Mouse (Mus musculus) 3134 (cell line): ENCODE measurements around the gene Cd19.

Experiments used
- DNase-seq: peaks from one replicate; pipeline ENCODE4 v3.0.0-alpha.2; 2011; ENCODE audit warnings: low spot score; ENCODE audit not compliant: insufficient read length; ENCODE audit errors: extremely low read depth

The Cd19 gene

GRCm38 (mm10) chr7:126414725-126415124, at the start of gene Cd19:
TSS of gene Cd19 (minus strand) at chr7:126414889.
- DNase-seq, result no peak

GRCm38 (mm10) chr7:126464121-126464520, 49.4 kb upstream of the Cd19 start:
- no peak for DNase-seq

DNA sequence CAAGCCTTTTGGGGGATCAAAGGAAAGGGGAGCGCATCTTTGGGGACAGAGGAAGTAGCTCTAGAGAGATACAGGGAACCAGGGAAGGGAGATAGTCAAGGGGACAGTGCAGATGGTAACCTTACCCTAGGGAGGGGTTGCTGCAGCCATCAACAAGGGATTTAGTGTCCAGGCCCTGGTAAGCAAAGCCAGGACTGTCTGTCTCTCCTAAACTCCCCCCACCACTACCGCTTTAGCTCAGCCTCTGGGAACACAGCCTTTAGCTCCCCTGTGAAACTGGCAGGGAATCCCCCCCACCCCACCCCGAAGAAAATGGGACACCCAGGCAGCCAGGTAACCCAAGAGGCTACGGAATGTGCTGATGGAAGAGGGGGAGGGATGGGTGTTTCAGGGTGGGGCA, 48.9 kb upstream of the Cd19 start:
- DNase-seq, result no peak

GRCm38 (mm10) chr7:126463004-126463403, 48.3 kb upstream of the Cd19 start, which contains the start of gene Atp2a1:
TSS of gene Atp2a1 (minus strand) at chr7:126463108.
- no peak for DNase-seq

DNA sequence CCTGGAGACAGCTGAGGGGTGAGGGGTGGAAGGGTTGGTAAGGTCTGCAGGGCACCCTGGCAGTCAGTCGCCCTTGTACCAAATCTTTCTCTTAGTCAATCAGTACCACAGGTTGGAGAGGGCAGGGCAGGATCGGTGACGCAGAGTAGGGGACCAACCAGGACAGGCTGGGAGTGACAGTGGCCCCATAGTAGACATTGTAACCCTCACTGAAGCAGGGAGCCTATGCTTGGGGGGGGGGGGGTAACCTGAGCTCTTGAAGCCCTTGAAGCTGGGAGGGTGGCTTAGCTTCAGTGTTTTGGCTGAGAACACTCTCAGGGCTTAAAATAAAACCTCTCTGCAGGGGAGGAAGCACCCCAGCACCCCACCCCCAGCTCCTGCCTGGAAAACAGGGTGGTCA, 46.9 kb upstream of the Cd19 start:
- no peak for DNase-seq

- no peak for DNase-seq
These were observed 46.1 kb upstream of the Cd19 start for GRCm38 (mm10) chr7:126460623-126461399.

DNA sequence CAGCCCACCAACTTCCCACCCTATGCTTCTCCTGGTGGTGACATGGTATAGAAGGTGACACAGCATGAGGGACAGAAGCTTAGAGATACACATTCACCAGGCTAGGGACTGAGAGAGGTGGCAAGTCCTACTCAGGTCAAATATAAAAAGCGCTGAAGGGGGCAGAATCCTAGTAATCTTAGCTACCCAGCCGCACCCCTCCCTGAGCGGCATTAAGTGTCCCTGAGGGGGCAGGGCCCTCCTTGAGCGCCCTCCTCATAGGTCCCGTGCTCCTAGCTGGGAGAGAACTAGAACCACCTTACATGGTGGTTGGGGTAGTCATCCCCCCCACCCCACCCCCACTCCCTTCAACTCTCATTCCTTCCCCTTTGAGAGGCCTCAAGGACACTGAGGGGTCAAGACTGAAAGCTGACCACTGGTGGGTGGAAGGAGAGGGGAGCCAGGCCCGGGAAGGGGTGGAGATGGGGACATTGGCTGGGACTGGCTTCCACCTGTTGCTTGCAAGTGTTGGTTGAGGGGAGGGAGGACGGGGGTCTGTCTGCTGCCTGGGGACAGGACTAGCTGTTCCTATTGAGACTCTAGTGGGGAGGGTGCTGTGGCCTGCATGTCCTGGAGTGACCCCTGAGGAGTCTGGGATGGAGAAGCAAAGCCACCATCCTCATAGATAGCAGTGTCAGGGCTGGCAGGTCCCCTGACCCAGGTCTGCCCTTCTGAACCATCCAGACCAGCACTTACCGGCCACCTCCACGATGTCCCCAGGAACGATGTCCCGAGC, 44.3 kb upstream of the Cd19 start:
- DNase-seq, result no peak

- DNase-seq, result no peak
These were observed 43.5 kb upstream of the Cd19 start for GRCm38 (mm10) chr7:126458225-126458624.

DNA sequence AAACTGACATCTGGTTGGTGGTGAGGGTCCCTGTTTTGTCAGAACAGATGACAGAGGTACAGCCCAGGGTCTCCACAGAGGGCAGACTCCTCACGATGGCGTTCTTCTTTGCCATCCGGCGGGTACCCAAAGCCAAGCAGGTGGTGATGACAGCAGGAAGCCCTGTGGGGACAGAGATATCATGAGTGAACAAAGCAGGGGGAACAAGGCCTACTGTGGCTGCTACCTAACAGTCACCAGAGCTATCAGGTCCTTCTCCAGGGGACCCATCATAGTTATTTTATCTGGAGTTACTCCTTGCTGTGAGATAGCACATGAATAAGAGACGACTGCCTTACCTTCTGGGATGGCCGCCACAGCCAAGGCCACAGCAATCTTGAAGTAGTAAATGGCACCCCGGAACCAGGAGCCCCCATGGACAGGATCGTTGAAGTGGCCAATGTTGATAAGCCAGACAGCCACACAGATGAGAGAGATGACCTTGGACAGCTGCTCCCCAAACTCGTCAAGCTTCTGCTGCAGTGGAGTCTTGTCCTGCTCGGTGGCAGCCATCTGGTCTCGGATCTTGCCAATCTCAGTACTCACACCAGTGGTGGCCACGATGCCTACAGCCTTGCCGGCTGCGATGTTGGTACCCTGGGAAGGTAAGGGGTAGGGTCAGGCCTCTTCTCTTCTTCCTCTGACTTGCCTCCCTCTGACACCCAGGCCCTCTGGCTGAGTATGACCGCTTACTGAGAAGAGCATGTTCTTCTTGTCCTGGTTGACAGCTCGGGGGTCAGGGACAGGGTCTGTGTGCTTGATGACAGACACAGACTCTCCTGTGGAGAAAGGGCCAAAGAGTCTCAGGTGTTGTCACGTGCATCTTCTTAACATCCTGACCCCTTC, 41.9 kb upstream of the Cd19 start:
- no peak for DNase-seq

GRCm38 (mm10) chr7:126455242-126455641, 40.6 kb upstream of the Cd19 start:
- DNase-seq, result no peak

- DNase-seq, result no peak
These were observed 39.2 kb upstream of the Cd19 start for GRCm38 (mm10) chr7:126453861-126454260.

DNA sequence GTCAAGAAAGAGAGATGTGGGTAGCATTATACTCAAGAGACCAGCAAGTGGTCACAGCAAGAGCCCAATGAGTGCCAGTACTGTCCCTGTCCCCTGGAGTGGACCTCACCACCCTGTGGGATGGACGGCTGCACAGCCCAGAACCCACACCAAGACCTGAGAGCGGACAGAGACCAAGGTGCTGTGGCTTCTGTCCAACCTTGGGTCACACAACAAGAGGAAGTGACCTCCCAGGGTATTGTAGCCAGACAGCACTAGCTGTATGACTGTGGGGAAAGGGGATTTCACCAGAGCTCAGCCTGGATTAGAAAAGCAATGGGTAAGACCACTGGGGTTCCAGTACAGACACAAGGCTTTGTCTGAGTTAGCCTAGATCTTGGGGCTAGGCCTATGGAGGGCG, 37.6 kb upstream of the Cd19 start:
- DNase-seq, result no peak

GRCm38 (mm10) chr7:126450641-126451040, 36.0 kb upstream of the Cd19 start:
- DNase-seq, result no peak

GRCm38 (mm10) chr7:126449991-126450390, 35.3 kb upstream of the Cd19 start:
- DNase-seq, result no peak

DNA sequence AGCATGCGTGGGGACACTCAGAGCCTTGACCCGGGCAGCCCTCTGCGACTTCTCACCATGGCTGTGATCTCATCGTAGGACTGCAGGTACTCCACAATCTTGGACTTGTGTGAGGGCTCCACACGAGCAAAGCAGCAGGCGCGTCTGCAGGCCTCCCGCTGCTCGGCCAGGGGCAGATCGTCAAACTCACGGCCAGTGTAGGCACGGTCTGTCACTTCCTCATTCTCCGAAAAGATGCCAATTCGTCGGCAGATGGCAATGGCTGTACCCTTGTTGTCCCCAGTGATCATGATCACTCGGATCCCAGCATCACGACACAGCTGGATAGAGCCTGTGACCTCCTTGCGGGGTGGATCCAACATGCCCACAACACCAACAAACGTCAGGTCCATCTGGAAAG, 33.8 kb upstream of the Cd19 start:
- no peak for DNase-seq

- DNase-seq, result no peak
These were observed 31.5 kb upstream of the Cd19 start for GRCm38 (mm10) chr7:126446217-126446616.

DNA sequence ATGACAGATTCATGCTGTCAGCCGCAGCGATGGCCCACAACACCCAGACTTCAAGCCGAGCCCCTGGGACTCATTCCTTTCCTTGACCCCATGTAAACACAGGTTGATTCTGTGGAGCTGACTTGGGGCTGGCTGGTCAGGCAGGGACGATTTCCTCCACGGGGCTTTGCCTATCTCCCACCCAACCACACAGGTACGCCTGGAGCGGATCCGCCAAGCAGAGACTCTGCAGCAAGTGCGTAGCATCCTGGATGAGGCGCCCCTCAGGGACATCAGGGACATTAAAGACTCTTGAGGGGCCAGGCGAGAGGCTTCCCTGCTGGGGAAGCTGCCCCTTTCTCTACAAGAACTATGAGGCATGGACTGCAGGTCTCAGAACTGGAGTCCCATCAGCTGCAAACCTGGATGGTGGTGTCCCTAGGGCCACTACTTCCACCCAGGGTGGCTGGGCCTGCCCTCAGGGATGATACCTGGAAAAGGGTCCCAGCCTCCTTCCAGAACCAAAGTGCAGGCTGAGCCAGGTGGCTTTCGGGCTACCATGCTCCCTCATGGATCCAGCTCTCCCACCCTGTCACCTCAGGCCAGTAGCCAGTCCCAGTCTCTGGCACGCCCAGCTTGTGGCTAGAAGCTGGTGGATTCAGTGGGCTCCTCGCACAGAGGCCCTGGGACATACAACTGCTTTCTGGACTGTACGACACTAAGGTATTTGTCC, 30.6 kb upstream of the Cd19 start:
- DNase-seq, result no peak

DNA sequence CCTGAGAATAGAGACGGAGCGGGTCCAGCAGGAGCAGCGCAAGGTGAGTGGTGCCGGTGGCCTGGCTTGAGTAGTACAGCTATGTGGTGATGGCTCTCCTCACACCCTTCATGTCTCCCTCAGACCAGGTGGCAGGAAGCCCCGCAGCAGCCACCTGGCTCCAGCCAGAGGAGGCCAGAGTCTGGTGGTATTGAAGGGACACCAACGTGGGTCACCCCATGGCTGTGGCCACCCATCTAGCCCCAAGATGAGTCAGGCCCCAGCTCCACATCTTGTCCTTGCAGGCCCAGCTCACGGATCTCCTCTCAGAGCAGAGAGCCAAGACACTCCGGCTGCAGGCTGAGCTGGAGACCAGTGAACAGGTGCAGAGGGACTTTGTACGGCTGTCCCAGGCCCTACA, 29.8 kb upstream of the Cd19 start:
- no peak for DNase-seq

GRCm38 (mm10) chr7:126443997-126444396, 29.3 kb upstream of the Cd19 start:
- DNase-seq, result no peak

GRCm38 (mm10) chr7:126440134-126440533, 25.4 kb upstream of the Cd19 start:
- no peak for DNase-seq
